Mouse (Mus musculus): ENCODE results near the gene H2-DMb2. TPM values are rescaled to one million over a fixed set of nuclear protein-coding genes. Genes with fewer than 3 reads are reported as not detected.

H2-DMb2 gene
- total RNA-seq, 2 experiments from 2014 or later: 0.28 to 0.67 TPM

DNA sequence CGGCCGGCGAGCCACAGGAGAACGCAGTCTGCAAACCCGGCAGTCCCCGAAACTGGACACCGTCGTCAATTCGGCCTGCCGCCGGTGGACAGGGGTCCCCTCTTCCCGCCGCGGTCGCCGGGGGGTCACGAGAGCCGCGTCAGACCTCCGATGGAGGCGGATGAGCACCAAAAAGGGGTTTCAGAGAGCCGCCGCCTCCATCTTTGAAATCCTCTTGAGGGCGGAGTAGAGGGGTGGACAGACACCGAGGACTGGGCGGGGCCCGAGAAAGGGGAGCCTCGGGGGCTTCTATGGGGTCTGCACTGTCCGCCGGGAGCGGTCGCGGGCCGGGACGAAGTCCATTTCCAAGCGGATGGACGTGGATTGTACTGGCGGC is 24.2 kb upstream of the H2-DMb2 start:
- DNase-seq: no peak

DNA sequence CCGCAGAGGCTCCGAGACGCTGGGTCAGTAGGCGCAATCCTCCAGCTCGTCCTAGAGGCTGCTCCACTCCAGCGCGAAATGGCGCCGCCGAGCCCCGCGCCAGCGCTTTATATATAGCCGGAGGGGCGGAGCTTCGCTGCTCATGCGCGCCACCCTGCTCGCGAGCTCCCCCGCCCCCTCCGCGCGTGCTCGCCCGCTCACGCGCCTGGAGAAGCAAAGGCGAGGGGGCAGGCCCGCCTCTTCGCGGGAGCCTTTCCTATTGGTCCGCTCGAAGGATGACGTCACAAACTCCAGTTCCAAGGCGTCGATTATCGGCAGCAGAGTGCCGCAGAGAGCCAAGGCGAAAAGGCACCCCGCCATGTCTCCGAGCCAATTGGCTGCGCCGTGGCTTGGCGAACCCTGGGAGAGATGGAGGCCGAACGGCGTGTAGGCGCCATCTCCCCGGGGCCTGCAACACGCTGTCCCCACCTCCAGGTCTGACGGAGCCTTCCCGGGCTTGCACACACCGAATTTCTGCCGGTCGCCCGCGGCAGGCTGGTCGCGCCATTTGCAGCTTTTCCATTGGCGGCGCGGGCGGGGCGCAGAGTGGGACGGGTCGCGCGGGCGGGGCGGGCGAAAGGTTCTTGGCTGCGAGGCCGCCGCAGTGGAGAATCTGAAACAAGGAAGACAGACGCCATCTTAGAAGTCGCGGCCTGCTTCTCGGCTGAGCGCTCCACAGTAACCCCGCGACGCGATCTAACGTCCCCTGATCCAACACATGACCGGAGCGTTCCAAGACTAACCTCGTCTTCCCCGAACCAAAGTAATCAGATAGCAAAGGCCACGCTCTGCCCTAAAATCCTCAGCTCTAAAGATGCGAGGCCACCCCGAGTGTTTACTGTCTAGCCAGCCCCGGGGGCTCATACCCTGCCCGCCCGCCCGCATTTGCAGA is 23.6 kb upstream of the H2-DMb2 start, which contains the start of gene H2-DMa:
Gene H2-DMa (plus strand): TSS at position 293 of the 931 bp plus-strand sequence.
- DNase-seq: peak; percentile 99

DNA sequence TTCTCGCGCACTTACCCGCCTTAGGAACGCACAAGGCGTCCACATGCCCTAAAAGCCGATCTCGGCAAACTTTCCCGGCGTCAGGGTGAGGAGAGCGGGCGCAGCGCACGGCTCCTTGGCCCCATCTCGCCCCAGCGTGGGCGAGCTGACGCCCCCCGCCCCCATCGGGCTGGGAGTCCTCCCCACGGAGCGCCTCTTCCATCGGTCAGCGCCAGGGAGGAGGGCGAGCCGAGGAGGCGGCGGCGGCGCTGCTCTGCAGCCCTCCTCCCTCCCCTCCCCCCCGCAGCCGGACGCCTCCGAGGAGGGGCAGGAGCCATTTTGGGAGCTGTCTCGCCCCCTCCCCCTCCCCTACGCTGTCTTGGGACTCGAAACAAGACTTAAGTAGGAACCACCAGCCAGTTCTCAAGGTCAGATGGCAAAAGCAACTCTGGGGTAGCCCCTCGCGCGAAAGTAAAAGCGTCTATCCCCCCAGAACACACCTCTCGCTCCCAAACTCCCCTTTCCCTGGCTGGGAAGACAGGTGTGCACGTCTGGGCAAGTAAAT is 22.9 kb upstream of the H2-DMb2 start:
- DNase-seq: peak; percentile 96

DNA sequence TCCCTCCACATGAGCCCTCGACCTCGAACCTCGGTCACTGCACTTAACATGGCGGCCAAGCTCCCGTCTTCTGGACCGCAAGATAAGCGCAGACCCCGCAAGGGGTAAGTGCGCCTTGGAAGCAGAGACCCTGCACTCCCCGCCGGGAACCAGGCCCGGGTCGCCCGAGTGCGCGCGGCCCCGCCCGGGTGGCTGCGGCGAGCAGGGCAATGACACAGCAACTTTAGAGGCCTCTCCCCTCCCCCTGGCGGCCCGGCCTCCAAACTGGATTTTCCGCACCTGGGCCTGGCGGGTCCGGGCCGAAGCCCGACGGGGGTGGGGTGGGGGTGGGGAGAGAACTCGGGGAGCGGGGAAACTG is 22.3 kb upstream of the H2-DMb2 start:
- DNase-seq: peak; percentile 93

DNA sequence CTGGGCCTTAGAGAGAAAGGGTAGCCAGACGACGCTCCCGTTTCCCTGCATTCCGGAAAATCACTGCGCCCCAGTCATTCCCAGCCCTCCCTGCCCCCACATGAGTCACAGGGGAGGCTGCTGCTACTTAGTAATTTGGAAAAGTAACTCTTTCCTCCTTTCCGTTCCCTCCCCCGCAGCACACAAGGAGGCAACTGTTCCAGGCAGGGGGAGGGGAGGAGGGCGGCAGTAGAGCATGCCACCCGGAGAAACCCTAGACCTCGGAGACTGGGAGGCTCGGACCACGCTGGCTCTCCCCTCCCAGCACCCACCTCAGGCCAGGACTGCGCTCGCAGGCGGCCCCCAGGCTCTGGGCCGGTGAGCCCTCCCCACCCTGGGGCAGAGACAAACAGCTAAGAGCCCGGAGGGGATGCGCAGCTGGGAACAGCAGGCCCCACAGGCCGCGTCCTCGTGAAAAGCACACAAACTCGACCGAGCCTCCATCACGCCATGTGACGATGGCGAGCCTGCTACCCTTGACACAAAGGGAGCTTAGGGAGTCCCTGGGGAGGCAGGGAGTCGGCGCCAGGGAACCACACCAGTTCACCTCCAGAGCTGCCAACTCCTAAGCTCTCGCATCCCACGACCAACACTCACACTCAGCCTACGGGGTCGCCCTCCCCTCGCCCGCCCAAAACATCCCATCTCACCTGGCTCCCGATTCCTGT is 21.8 kb upstream of the H2-DMb2 start:
- peak; percentile 94 for DNase-seq

DNA sequence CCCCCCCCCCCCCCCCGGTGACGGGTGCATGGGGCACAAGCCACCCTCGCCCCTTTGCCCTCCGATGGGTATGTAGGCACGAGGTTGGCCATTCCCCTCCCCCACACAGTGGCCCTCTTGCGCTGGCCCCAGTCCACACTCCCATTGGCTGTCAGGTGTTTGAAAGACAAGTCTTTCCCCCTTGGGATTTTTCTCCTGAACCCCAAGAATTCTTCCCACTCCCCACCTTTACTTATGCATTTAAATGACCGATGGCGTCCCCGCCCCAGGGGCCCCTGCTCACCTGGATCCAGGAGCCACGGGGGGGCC is 21.3 kb upstream of the H2-DMb2 start:
- DNase-seq: no peak

DNA sequence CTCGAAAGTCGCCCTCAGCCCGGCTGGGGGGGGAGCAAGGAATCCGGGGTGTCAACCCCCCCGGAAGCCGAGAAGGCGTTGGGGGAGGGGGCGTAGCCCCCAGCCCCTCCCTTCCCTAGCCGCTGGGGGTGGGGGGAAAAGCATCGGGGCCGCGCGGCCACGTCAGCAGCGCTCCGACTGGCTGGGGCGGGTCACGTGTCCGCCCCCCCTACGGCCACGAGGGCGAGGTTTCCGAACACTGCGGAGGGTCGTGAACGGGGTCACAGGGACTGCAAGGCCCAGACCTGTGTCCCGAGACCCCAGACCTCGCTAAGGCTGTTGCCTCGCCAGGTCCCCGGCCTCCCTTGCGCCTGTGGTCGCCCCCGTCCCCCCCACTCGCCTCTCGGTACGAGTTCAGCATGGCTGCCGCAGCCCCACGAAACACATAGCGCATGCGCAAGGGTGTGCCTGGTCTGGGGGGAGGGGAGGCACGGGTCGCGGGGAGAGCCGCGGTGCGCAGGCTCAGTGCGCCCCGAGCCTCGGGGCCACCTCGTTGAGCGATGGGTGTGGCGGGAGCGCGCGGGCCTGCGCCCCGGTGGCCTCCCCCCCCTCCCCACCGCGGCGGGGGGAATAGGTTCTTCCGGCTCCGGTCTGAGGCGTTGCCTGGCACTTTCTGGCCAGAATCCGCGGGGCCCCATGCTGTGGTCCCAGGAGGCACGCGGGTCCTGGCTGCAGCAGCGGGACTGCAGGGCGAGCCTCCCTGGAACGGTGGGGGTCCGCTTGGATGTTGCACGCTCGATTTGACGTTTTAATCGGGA is 20.7 kb upstream of the H2-DMb2 start, which contains the start of gene Brd2:
Gene Brd2 (minus strand): TSS at position 447 of the 797 bp plus-strand sequence.
- DNase-seq: peak; percentile 99

DNA sequence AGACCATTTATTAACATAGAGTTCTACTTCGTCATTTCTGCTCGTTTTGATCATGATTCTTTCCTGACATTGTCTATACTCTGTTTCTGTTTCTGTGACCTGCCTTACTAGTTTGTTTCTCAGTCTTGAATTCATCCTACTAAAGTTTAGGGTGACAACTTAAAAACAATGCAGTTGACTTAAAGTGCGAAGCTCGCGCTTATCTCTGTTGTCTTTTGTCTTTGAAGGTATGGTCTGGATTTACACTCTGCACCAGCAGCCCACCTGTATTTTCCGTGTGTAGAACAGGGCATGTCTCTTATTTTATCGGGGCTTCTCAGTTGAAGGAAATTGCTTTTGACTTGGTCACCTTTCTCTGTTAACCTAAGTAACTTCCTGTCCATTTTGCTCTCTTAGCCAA is 20.0 kb upstream of the H2-DMb2 start:
- no peak for DNase-seq

DNA sequence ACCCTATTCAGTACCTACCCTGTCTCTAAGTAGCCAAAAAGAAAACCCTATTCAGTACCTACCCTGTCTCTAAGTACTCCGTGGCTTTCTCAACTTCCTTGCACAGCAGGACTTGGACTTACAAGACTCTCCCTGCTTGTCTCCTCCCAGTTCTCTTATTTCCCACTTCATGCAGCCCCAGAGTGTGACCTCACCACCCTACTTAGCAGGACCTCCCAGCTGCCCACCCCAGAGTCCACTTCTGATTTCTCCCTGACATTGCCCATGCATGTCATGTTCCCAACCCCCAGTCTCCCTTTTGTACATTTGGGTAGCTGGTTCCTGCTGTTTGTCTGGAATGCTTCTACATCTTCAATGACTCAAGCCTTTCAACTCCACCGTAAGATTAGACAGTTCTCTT is 19.6 kb upstream of the H2-DMb2 start:
- no peak for DNase-seq

DNA sequence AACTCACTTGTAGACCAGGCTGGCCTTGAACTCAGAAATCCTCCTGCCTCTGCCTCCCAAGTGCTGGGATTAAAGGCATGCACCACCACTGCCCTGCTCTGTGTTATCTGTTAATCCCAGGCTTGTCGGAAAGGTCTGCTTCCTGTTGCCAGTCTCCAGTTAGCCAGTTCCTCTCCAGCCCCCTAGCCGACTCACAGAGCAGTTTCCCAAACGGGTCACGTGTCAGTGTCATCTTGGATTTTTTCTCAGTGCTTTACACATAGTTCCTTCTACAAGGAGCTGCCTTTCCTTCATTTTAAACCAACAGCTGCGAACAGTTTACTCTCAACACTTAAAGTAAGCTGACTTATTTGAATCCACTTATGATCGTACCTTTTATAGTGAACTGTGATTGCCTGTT is 18.5 kb upstream of the H2-DMb2 start:
- DNase-seq: no peak

DNA sequence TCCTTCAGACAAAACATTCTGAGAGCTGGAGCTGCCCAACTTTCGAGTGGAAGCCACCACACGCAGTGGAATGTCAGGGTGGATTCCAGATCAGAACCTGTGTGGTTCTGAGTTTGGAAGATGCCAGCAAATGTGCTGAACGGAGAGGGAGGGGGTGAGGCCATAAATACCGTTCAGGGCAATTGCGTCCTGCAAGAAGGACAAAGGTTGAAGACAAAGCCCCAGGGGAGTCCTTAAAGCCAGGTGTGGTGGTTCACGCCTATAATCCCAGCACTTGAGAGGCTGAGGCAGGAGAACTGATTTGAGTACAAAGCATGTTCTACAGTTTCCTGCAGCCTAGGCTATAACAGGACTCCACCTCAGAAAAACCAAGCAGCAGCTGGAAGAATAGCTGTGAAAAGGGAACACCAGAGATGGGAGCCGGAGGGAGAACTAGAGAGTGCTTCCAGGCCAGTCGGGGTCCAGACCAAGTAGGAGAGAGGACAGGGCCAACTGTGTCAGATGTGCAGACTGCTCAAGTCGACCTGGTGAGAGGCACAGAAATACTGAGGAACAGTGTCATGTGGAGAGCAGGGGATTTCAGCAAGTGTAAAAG is 16.2 kb upstream of the H2-DMb2 start:
- no peak for DNase-seq

DNA sequence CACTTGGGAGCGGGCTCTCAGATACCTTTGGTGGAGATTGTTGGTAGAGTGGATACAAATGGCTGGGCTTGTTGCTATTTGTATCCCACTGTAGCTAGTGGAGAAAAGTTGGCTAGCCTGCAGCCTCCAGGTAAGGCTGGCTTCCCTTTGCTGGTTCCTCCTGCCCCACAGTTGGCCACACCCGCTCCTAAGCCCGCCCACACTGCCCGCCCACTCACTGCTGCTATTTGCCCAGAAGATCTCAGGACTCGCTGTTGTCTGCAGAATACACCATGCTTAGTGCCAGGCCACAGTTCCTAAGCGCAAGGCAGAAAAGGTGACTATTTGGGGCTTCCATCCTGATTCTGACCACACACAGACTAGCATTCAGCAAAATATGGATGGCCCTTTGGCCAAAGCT is 15.6 kb upstream of the H2-DMb2 start:
- no peak for DNase-seq

DNA sequence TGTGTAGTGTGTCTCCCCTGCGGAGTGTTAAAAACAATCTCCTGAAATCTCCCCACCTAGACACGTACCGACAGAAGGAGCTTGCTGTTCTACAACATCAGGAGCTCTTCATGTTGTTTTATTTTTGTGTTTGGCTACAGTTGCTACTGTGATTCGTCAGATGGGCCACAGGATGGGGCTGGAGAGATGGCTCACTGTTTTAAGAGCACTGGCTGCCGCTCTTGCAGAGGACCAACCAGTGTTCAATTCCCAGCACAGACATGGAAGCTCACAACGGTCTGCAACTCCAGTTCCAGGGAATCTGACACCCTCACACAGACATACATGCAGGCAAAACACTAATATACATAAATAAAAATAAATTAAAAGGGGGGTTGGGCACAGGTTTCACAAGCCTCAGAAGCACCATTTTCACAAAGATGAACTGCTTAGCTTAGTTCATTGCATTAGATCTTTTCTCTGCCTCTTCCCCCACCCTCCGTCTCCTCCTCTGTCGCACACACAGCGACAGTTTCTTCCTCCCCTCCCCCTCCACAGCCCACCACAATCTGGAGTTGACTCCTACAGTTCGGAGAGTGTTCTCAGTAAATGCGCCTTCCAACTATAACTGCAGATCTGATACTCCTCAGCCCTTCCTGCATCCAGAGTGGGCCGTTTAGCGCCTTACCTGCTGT is 14.7 kb upstream of the H2-DMb2 start:
- DNase-seq: no peak

DNA sequence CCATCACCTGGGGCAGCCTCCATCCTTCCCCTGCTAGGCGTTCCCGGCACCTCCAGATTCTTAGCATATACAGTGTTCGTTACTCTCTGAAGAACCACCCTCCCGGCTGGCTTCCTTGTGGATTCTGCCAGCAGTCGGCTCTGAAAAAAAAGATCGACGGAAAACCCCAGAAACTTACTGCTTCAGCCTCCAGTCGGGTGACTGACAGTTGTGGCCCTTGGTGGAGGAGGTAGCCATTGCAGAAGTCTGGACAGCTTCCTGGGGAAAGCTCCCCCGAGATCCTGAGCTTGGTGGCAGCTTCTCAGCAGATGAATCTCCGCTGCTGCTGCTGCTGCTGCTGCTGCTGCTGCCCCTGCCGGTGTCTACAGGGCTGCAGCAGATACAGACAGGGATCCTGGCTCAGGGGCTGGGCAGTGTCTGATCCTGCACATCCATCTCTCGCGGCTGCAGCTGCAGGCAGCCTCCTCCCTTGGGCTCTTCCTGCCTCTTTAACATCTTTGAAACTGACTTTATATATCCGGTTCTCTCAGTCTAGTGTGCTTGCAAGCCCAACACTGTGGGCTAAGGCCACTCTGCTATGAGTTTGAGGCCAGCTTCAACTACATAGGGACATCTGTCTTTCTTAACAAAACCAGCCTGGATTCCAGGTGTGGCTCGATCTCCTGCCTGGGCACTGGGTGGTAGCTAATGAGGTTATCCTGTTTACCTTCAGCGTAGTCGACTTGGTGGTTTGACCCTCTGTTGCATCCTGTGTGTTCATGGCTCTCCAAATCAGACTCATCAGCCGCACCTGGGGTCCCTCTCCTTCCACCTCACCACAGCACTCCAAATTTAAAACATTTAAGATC is 13.9 kb upstream of the H2-DMb2 start:
- no peak for DNase-seq

DNA sequence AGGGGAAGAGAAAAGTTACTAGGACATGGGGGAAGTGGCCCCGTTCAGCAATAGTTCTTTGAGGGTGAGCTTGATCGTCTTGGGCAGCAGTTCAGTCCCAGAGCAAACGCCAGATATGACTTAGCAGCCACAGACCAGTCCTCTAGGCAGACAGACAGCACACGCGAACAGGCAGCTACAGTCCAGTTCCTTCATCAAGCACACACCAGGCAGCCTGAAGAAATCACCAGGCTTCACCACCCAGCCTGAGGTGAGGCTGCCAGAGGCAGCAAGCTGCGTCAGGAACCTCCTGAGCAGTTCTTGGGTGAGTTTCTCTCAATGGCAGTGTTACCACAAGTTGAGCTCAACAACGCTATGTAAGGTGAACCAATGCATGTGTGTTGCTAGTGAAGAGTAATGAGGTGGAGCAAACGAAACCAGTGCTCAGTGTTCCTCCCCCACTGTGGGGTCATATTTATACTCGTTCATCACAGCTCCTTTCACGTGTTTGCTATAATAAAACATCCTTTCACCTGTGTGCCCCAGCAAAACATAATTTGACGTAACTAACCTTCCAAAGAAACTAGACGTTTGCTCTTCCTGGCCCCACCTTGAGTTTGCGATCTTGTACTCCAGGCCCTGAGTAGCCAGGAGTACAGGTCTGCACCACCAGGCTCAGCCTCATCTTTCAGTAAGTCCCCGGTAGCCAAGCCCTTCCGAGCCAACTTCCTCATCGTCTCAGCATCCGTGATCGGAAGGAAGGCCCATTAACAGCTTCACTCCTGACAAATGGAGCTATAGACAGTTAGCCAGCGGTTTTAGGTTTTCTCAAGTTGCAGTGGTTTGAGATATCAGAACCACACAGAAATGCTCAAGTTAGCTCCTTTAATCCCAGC is 12.8 kb upstream of the H2-DMb2 start:
- no peak for DNase-seq

DNA sequence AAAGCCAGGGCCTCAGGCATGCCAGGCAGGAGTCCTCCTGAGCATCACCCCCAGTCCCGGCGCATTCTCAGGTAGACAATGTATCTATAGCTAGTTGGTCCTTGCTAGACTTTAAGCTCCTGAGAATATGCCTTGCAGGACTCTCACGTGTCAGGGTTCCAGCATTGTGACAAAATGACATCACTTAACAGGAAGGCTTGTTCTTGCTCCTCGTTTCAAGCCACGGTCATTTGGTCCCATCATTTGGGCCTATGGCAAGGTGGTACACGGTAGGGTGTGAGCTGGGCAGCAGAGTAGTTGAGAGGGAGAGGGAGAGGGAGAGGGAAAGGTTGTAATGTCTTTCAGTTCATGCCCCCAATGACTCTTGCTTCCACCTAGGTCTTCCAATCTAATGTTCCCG is 11.2 kb upstream of the H2-DMb2 start:
- DNase-seq: no peak

DNA sequence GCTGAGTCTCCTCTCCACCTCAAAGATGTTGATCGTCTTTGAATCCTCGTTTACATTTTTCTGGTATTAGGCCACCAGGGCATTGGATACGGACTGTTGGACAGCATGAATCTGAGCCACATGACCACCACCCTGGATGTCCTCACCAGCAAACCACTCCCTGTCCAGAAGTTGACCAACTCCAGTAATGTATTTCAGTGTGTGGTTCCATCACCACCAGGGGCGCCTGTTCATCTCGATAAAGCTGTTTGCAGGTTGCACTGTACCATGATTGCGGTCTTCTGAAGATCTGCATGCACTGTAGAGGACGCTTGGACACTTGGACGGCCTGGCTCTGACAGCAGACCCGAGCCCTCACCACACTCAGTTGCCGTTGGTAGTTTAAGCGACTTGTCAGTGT is 9.8 kb upstream of the H2-DMb2 start:
- no peak for DNase-seq

DNA sequence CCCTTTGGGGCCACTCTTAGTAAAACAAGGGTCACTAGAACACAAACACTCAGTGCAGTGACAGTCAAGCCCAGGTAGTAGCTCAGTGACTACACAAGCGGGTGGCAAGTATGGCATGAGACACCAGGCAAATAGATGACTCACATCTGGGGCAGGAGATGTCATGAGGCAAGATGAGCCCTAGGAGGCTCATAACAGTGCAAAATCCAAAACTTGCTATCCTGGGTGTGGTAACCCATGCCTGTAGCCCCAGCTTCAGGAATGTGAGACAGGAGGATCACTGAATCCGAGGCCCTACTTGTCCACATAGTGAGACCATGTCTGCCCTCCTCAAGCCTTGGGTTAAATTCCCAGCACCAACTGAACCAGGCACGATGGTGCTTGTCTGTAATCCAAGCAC is 8.7 kb upstream of the H2-DMb2 start:
- DNase-seq: no peak

All from gastrocnemius, postnatal 25 days (tissue).